Mouse (Mus musculus) T-cell, adult 2 months (primary cell): ENCODE results near the gene Olfr180.

Experiments used
- DNase-seq: peaks from one replicate; pipeline ENCODE4 v3.0.0; 2022; ENCODE audit warnings: low spot score

Gene Olfr180

DNA sequence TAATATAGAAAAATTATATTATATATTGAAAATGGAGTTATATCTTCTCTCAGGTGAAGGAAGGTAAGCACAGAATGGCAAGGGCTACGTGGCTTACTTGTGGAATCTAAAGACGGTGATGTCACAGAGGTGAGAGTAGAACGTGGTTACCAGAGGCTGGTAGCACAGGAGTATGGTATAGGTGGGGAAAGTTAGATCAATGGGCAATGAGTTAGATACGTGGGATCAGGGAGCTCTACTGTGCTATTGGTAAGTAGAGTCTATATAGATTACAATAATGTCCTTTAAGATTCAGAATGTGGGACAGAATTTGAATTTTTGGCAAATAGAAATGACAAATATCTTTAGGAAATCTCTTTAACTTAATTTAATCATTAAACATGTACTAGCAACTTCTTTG lies at the start of gene Olfr180:
Gene Olfr180, minus strand, starts transcription at position 101 of the 400 bp plus-strand sequence.
- DNase-seq, result no peak

- no peak for DNase-seq
Measured at GRCm38 (mm10) chr16:58928655-58929054, 537 bp downstream of the Olfr180 start, which contains the start of gene Olfr181. Gene Olfr181, minus strand, starts transcription at chr16:58928755.

DNA sequence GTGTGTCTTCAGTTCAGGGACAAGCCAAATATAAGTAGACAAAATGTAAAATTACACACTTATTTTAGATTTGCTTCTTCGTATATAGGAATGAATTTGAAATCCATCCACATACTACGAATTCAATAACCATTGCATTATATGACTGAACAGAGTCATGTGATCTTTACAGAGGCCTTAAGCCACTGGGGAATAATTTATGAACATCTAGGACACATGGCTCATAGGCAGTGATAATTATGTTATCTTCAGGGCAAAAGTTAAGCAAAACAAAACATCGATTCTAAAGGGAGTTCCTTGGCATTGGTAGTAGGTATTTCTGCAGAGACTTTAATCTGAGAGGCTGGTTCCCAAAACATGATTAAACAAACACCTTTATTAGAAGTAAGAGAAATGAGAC lies 37.2 kb downstream of the Olfr180 start, which contains the start of gene Olfr178:
Gene Olfr178, minus strand, starts transcription at position 101 of the 400 bp plus-strand sequence.
- no peak for DNase-seq

- DNase-seq, result no peak
Measured at GRCm38 (mm10) chr16:58884416-58884815, 44.8 kb downstream of the Olfr180 start.

DNA sequence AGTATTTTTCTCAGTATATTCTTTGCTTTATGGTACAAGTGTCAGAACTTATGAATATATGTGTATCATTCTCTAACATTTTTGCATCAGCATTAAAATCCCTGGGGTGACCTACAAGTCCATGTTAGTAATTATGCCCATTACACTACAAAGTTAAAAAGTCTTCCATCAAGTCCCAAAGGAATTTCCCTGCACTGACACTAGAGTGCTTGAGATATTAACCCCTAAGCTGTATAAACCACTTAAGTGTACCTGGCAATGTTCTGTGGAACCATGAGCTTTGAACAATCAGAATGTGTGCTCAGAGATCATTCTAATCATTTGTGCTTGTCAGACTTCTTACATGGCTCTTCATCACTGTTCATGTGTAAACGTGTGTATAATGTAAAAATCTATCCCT lies 54.5 kb downstream of the Olfr180 start, which contains the start of gene Olfr177:
Gene Olfr177, minus strand, starts transcription at position 101 of the 400 bp plus-strand sequence.
- no peak for DNase-seq
